Mouse (Mus musculus): ENCODE data around the gene Lama1. TPM values are rescaled to one million over a fixed set of nuclear protein-coding genes. Genes with fewer than 3 reads are reported as not detected.

Gene Lama1
- polyA plus RNA-seq, 1 experiment from 2014 or later = 1.1 TPM

- Histone ChIP-seq H3K4me2 (replicated peaks) (no peak overlapping the region), H3K27ac (replicated peaks) (no peak overlapping the region), H3K36me3 (0 out of 2 replicates have a peak, but pooled peaks cover 5% of the 10 kb centered on the region), H3K9ac (no peak overlapping the region), H3K4me3 (replicated peaks) (no peak overlapping the region), H3K9me3 (replicated peaks) (no peaks in the 10 kb centered on the region), H3K27me3 (no peaks in the 10 kb centered on the region), H3K4me1 (no peaks in the 10 kb centered on the region)
- WGBS = 74% methylated on average over 8 of the region's 8 CpGs
- ATAC-seq (ENCODE audit: insufficient number of reproducible peaks, low FRiP score, low TSS enrichment, low read depth) = no peak; the same call in 1 of the 2 replicates
These were observed 76.5 kb downstream of the Lama1 start for GRCm38 (mm10) chr17:67773608-67774007.

- Histone ChIP-seq H3K4me1 (no peaks in the 10 kb centered on the region), H3K27me3 (no peaks in the 10 kb centered on the region), H3K9ac (no peak overlapping the region), H3K4me2 (replicated peaks) (no peak overlapping the region), H3K4me3 (replicated peaks) (no peak overlapping the region), H3K9me3 (replicated peaks) (no peaks in the 10 kb centered on the region), H3K36me3 (no peaks in the 10 kb centered on the region), H3K27ac (replicated peaks) (no peak overlapping the region)
- no peak for ATAC-seq (ENCODE audit: insufficient number of reproducible peaks, low FRiP score, low TSS enrichment, low read depth)
- whole genome bisulfite sequencing = 72% methylated on average over 9 of the region's 9 CpGs
These were observed 79.7 kb downstream of the Lama1 start for GRCm38 (mm10) chr17:67776764-67777163.

- H3K4me2 ChIP-seq (replicated peaks) = no peak overlapping the region
- ATAC-seq (ENCODE audit: insufficient number of reproducible peaks, low FRiP score, low TSS enrichment, low read depth) = no peak; the same call in 1 of the 2 replicates
- H3K27ac ChIP-seq (replicated peaks) = no peak overlapping the region
- no peaks in the 10 kb centered on the region for H3K36me3 ChIP-seq
- no peak overlapping the region for H3K9ac ChIP-seq
- no peak overlapping the region for H3K4me3 ChIP-seq (replicated peaks)
- H3K9me3 ChIP-seq (replicated peaks) = no peaks in the 10 kb centered on the region
- 46% methylated on average over 4 of the region's 4 CpGs for WGBS
- H3K4me1 ChIP-seq = no peaks in the 10 kb centered on the region
- no peaks in the 10 kb centered on the region for H3K27me3 ChIP-seq
These were observed 82.8 kb downstream of the Lama1 start for GRCm38 (mm10) chr17:67779812-67780211.

GRCm38 (mm10) chr17:67791091-67791490, 94.0 kb downstream of the Lama1 start:
- Histone ChIP-seq H3K4me3 (replicated peaks) (no peak overlapping the region), H3K9me3 (replicated peaks) (no peaks in the 10 kb centered on the region), H3K27me3 (no peaks in the 10 kb centered on the region), H3K9ac (no peak overlapping the region), H3K36me3 (no peaks in the 10 kb centered on the region), H3K4me2 (replicated peaks) (no peak overlapping the region), H3K4me1 (no peaks in the 10 kb centered on the region), H3K27ac (replicated peaks) (no peak overlapping the region)
- WGBS = 88% methylated on average over 10 of the region's 10 CpGs
- no peak for ATAC-seq (ENCODE audit: insufficient number of reproducible peaks, low FRiP score, low TSS enrichment, low read depth)

GRCm38 (mm10) chr17:67809171-67809570, 112.1 kb downstream of the Lama1 start:
- WGBS = 92% methylated on average over 16 of the region's 16 CpGs
- Histone ChIP-seq H3K9me3 (replicated peaks) (no peaks in the 10 kb centered on the region), H3K4me1 (no peaks in the 10 kb centered on the region), H3K4me3 (replicated peaks) (no peak overlapping the region), H3K9ac (no peak overlapping the region), H3K4me2 (replicated peaks) (no peak overlapping the region), H3K27me3 (no peaks in the 10 kb centered on the region), H3K36me3 (no peaks in the 10 kb centered on the region), H3K27ac (replicated peaks) (no peak overlapping the region)
- no peak for ATAC-seq (ENCODE audit: insufficient number of reproducible peaks, low FRiP score, low TSS enrichment, low read depth)

- H3K36me3 ChIP-seq = no peaks in the 10 kb centered on the region
- no peak overlapping the region for H3K27ac ChIP-seq (replicated peaks)
- no peak overlapping the region for H3K9ac ChIP-seq
- H3K4me2 ChIP-seq (replicated peaks) = no peak overlapping the region
- H3K4me1 ChIP-seq = no peaks in the 10 kb centered on the region
- 87% methylated on average over 6 of the region's 6 CpGs for WGBS
- H3K9me3 ChIP-seq (replicated peaks) = no peaks in the 10 kb centered on the region
- H3K27me3 ChIP-seq = no peaks in the 10 kb centered on the region
- H3K4me3 ChIP-seq (replicated peaks) = no peak overlapping the region
- no peak for ATAC-seq (ENCODE audit: insufficient number of reproducible peaks, low FRiP score, low TSS enrichment, low read depth)
These were observed 116.6 kb downstream of the Lama1 start for GRCm38 (mm10) chr17:67813666-67814065.

GRCm38 (mm10) chr17:67815720-67816119, 118.7 kb downstream of the Lama1 start:
- H3K4me2 ChIP-seq (replicated peaks) = no peak overlapping the region
- no peaks in the 10 kb centered on the region for H3K36me3 ChIP-seq
- H3K4me3 ChIP-seq (replicated peaks) = no peak overlapping the region
- no peaks in the 10 kb centered on the region for H3K27me3 ChIP-seq
- no peak overlapping the region for H3K9ac ChIP-seq
- 94% methylated on average over 11 of the region's 11 CpGs for WGBS
- H3K27ac ChIP-seq (replicated peaks) = no peak overlapping the region
- no peak for ATAC-seq (ENCODE audit: insufficient number of reproducible peaks, low FRiP score, low TSS enrichment, low read depth)
- no peaks in the 10 kb centered on the region for H3K9me3 ChIP-seq (replicated peaks)
- H3K4me1 ChIP-seq = no peaks in the 10 kb centered on the region

- no peaks in the 10 kb centered on the region for H3K36me3 ChIP-seq
- no peaks in the 10 kb centered on the region for H3K9me3 ChIP-seq (replicated peaks)
- WGBS = 95% methylated on average over 10 of the region's 10 CpGs
- H3K4me1 ChIP-seq = no peaks in the 10 kb centered on the region
- no peak for ATAC-seq (ENCODE audit: insufficient number of reproducible peaks, low FRiP score, low TSS enrichment, low read depth)
- no peak overlapping the region for H3K9ac ChIP-seq
- H3K27ac ChIP-seq (replicated peaks) = no peak overlapping the region
- H3K4me2 ChIP-seq (replicated peaks) = no peak overlapping the region
- H3K27me3 ChIP-seq = no peaks in the 10 kb centered on the region
- no peak overlapping the region for H3K4me3 ChIP-seq (replicated peaks)
These were observed 119.9 kb downstream of the Lama1 start for GRCm38 (mm10) chr17:67816916-67817315.

GRCm38 (mm10) chr17:67827431-67827830, 130.4 kb downstream of the Lama1 start:
- Histone ChIP-seq H3K9ac (no peak overlapping the region), H3K36me3 (no peaks in the 10 kb centered on the region), H3K4me1 (no peaks in the 10 kb centered on the region), H3K27me3 (no peaks in the 10 kb centered on the region), H3K4me3 (replicated peaks) (no peak overlapping the region), H3K27ac (replicated peaks) (no peak overlapping the region), H3K4me2 (replicated peaks) (no peak overlapping the region), H3K9me3 (replicated peaks) (no peaks in the 10 kb centered on the region; the same call in 1 of the 2 replicates)
- WGBS = 87% methylated on average over 3 of the region's 3 CpGs
- ATAC-seq (ENCODE audit: insufficient number of reproducible peaks, low FRiP score, low TSS enrichment, low read depth) = no peak

- no peaks in the 10 kb centered on the region for H3K36me3 ChIP-seq
- no peak overlapping the region for H3K4me3 ChIP-seq (replicated peaks)
- H3K4me1 ChIP-seq = no peaks in the 10 kb centered on the region
- ATAC-seq (ENCODE audit: insufficient number of reproducible peaks, low FRiP score, low TSS enrichment, low read depth) = no peak
- H3K9ac ChIP-seq = no peak overlapping the region
- 0 out of 2 replicates have a peak, but pooled peaks cover 8% of the 10 kb centered on the region for H3K9me3 ChIP-seq (replicated peaks)
- WGBS = 96% methylated on average over 20 of the region's 20 CpGs
- no peak overlapping the region for H3K4me2 ChIP-seq (replicated peaks)
- H3K27ac ChIP-seq (replicated peaks) = no peak overlapping the region
- H3K27me3 ChIP-seq = no peaks in the 10 kb centered on the region
These were observed 139.3 kb downstream of the Lama1 start for GRCm38 (mm10) chr17:67836146-67836895.

GRCm38 (mm10) chr17:67837351-67838090, 140.5 kb downstream of the Lama1 start:
- no peaks in the 10 kb centered on the region for H3K27me3 ChIP-seq
- H3K4me2 ChIP-seq (replicated peaks) = no peak overlapping the region
- H3K36me3 ChIP-seq = peaks cover 4% of the 10 kb centered on the region; the same call in 1 of the 2 replicates
- H3K4me1 ChIP-seq = no peaks in the 10 kb centered on the region
- 58% methylated on average over 17 of the region's 17 CpGs for WGBS
- 0 out of 2 replicates have a peak, but pooled peaks have one; percentile 24 for ATAC-seq (ENCODE audit: insufficient number of reproducible peaks, low FRiP score, low TSS enrichment, low read depth)
- H3K27ac ChIP-seq (replicated peaks) = no peak overlapping the region
- H3K4me3 ChIP-seq (replicated peaks) = no peak overlapping the region
- no peak overlapping the region for H3K9ac ChIP-seq
- H3K9me3 ChIP-seq (replicated peaks) = 0 out of 2 replicates have a peak, but pooled peaks cover 8% of the 10 kb centered on the region
